Mouse (Mus musculus) CH12.LX (cell line): ENCODE data around the gene Vegfc. TPM values are rescaled to one million over a fixed set of nuclear protein-coding genes. Genes with fewer than 3 reads are reported as not detected.

Source experiments
- DNase-seq: peaks from one replicate; pipeline ENCODE4 v3.0.0-alpha.2; 2013; ENCODE audit errors: extremely low read depth
- H3K27ac ChIP-seq: 2 replicates; pipeline ENCODE4 v1.5.1; 2012; ENCODE audit warnings: low read depth, mild to moderate bottlenecking, control low read depth, moderate library complexity; ENCODE audit not compliant: insufficient read depth
- H3K27me3 ChIP-seq: replicated peaks from 2 replicates; pipeline ENCODE3; 2012; ENCODE audit warnings: inconsistent platforms
- H3K36me3 ChIP-seq, 2 experiments: replicated peaks in 1 of 2; 2 replicates each; pipeline versions ENCODE3 to v1.6.1; 2012; ENCODE audit warnings: inconsistent platforms in 1 of 2, low read length in 1 of 2, mild to moderate bottlenecking in 1 of 2, mixed read lengths in 1 of 2, moderate library complexity in 1 of 2; ENCODE audit not compliant: control insufficient read depth in 1 of 2, insufficient read depth in 1 of 2
- H3K4me1 ChIP-seq, 2 experiments: 2 replicates each; pipeline ENCODE4 v1.6.1; 2012; ENCODE audit warnings: inconsistent platforms in 1 of 2, moderate library complexity in 1 of 2; ENCODE audit not compliant: insufficient read depth in 2 of 2, control insufficient read depth in 1 of 2
- H3K4me2 ChIP-seq: 2 replicates; pipeline ENCODE4 v1.6.1; 2012; ENCODE audit warnings: low read depth, mild to moderate bottlenecking, control low read depth; ENCODE audit not compliant: poor library complexity, insufficient read depth, severe bottlenecking
- H3K4me3 ChIP-seq, 3 experiments: fragments of 150-350 bp in 1 of 3; sonication (generic) in 1 of 3; replicated peaks in 1 of 3; 2 replicates each; pipeline versions ENCODE3 to v1.5.1; 2011 to 2012; ENCODE audit warnings: low read depth in 2 of 3, low read length in 2 of 3, mild to moderate bottlenecking in 2 of 3, moderate library complexity in 2 of 3, control low read depth in 1 of 3, improper control_type of control experiment in 1 of 3, inconsistent platforms in 1 of 3, mixed read lengths in 1 of 3; ENCODE audit not compliant: poor library complexity in 1 of 3
- H3K79me2 ChIP-seq: replicated peaks from 2 replicates; pipeline ENCODE4 v1.6.1; 2012; ENCODE audit warnings: mild to moderate bottlenecking, moderate library complexity; ENCODE audit not compliant: control insufficient read depth, poor library complexity, insufficient read depth, severe bottlenecking; ENCODE audit errors: extremely low read depth
- H3K9ac ChIP-seq: 2 replicates; pipeline ENCODE4 v1.6.1; 2012; ENCODE audit warnings: low read depth, mild to moderate bottlenecking, control low read depth, moderate library complexity; ENCODE audit not compliant: insufficient read depth
- H3K9me3 ChIP-seq: replicated peaks from 2 replicates; pipeline ENCODE3; 2012; ENCODE audit warnings: low read length, inconsistent platforms, mixed read lengths
- CHD2 ChIP-seq: IDR thresholded peaks from 2 replicates; pipeline ENCODE4 v1.6.1; 2011; ENCODE audit warnings: low read length, improper control_type of control experiment
- CTCF ChIP-seq, 2 experiments: IDR thresholded peaks in 1 of 2; conservative IDR thresholded peaks in 1 of 2; 2 replicates each; pipeline ENCODE4 v1.5.1; 2011 to 2012; ENCODE audit warnings: low read depth in 2 of 2, low read length in 2 of 2, improper control_type of control experiment in 1 of 2, inconsistent platforms in 1 of 2, mild to moderate bottlenecking in 1 of 2, moderate library complexity in 1 of 2
- E2F4 ChIP-seq: IDR thresholded peaks from 2 replicates; pipeline ENCODE4 v1.6.1; 2011; ENCODE audit warnings: low read depth, low read length, improper control_type of control experiment; ENCODE audit not compliant: insufficient replicate concordance
- ELF1 ChIP-seq: IDR thresholded peaks from 2 replicates; pipeline ENCODE4 v1.6.1; 2014; ENCODE audit warnings: low read depth, mild to moderate bottlenecking, inconsistent platforms, low read length, improper control_type of control experiment
- EP300 ChIP-seq: IDR thresholded peaks from 2 replicates; pipeline ENCODE4 v1.6.1; 2011; ENCODE audit warnings: low read length, improper control_type of control experiment
- ETS1 ChIP-seq: conservative IDR thresholded peaks from 2 replicates; pipeline ENCODE4 v1.6.1; 2012; ENCODE audit warnings: low read depth, mild to moderate bottlenecking, inconsistent platforms, low read length, improper control_type of control experiment, moderate library complexity
- GABPA ChIP-seq: IDR thresholded peaks from 2 replicates; pipeline ENCODE4 v1.6.1; 2012; ENCODE audit warnings: low read depth, low read length, improper control_type of control experiment, inconsistent platforms; ENCODE audit not compliant: insufficient replicate concordance
- HCFC1 ChIP-seq: IDR thresholded peaks from 2 replicates; pipeline ENCODE4 v1.6.1; 2012; ENCODE audit warnings: low read depth, mild to moderate bottlenecking, inconsistent platforms, low read length, improper control_type of control experiment
- JUND ChIP-seq: conservative IDR thresholded peaks from 2 replicates; pipeline ENCODE4 v1.6.1; 2011; ENCODE audit warnings: low read depth, low read length, improper control_type of control experiment
- MAFK ChIP-seq: IDR thresholded peaks from 2 replicates; pipeline ENCODE4 v1.6.1; 2011; ENCODE audit warnings: low read length, improper control_type of control experiment; ENCODE audit not compliant: insufficient replicate concordance
- MAX ChIP-seq: IDR thresholded peaks from 2 replicates; pipeline ENCODE4 v1.6.1; 2011; ENCODE audit warnings: low read length, improper control_type of control experiment
- MAZ ChIP-seq: IDR thresholded peaks from 2 replicates; pipeline ENCODE4 v1.6.1; 2012; ENCODE audit warnings: low read depth, mild to moderate bottlenecking, inconsistent platforms, low read length, improper control_type of control experiment, moderate library complexity
- MEF2A ChIP-seq: IDR thresholded peaks from 2 replicates; pipeline ENCODE4 v1.6.1; 2014; ENCODE audit warnings: low read depth, mild to moderate bottlenecking, inconsistent platforms, low read length, improper control_type of control experiment, borderline replicate concordance
- MYC ChIP-seq: IDR thresholded peaks from 2 replicates; pipeline ENCODE4 v1.6.1; 2011; ENCODE audit warnings: low read depth, mild to moderate bottlenecking, improper control_type of control experiment, low read length
- NELFE ChIP-seq: IDR thresholded peaks from 2 replicates; pipeline ENCODE4 v1.6.1; 2011; ENCODE audit warnings: low read depth, low read length, improper control_type of control experiment
- PAX5 ChIP-seq: IDR thresholded peaks from 2 replicates; pipeline ENCODE4 v1.6.1; 2012; ENCODE audit warnings: low read length, inconsistent platforms, mixed read lengths
- POLR2A ChIP-seq: IDR thresholded peaks from 2 replicates; pipeline ENCODE4 v1.6.1; 2011; ENCODE audit warnings: low read depth, mild to moderate bottlenecking, improper control_type of control experiment, low read length
- POLR2AphosphoS2 ChIP-seq: IDR thresholded peaks from 2 replicates; pipeline ENCODE4 v1.6.1; 2011; ENCODE audit warnings: low read depth, low read length, improper control_type of control experiment
- RAD21 ChIP-seq: IDR thresholded peaks from 2 replicates; pipeline ENCODE4 v1.6.1; 2011; ENCODE audit warnings: low read depth, mild to moderate bottlenecking, low read length, improper control_type of control experiment, moderate library complexity
- SIN3A ChIP-seq: IDR thresholded peaks from 2 replicates; pipeline ENCODE4 v1.6.1; 2012; ENCODE audit warnings: low read length, improper control_type of control experiment, inconsistent platforms
- SMC3 ChIP-seq: IDR thresholded peaks from 2 replicates; pipeline ENCODE4 v1.6.1; 2011; ENCODE audit warnings: low read depth, low read length, improper control_type of control experiment
- TBP ChIP-seq: conservative IDR thresholded peaks from 2 replicates; pipeline ENCODE4 v1.6.1; 2011; ENCODE audit warnings: low read depth, low read length, improper control_type of control experiment
- TCF12 ChIP-seq: IDR thresholded peaks from 2 replicates; pipeline ENCODE4 v1.6.1; 2014; ENCODE audit warnings: low read depth, mild to moderate bottlenecking, inconsistent platforms, low read length, improper control_type of control experiment
- USF1 ChIP-seq: IDR thresholded peaks from 2 replicates; pipeline ENCODE4 v1.6.1; 2014; ENCODE audit warnings: low read depth, mild to moderate bottlenecking, inconsistent platforms, low read length, improper control_type of control experiment
- USF2 ChIP-seq: conservative IDR thresholded peaks from 2 replicates; pipeline ENCODE4 v1.6.1; 2011; ENCODE audit warnings: low read depth, low read length, improper control_type of control experiment
- ZMIZ1 ChIP-seq: IDR thresholded peaks from 2 replicates; pipeline ENCODE4 v1.6.1; 2012; ENCODE audit warnings: low read depth, mild to moderate bottlenecking, inconsistent platforms, low read length, improper control_type of control experiment
- dilution Hi-C: fragments of 300-500 bp; cut with MboI; formaldehyde crosslinking; loops from 2 replicates; pipeline ENCODE4 v1.14.3; 2020; ENCODE audit warnings: low sequenced_read_pairs; ENCODE audit not compliant: extremely low pct_unique_long_range_greater_than_20kb, extremely low pct_ligation_motif_present
- in situ Hi-C: fragments of 300-500 bp; cut with MboI; formaldehyde crosslinking; loops from 3 replicates; pipeline ENCODE4 v1.14.3; 2019; ENCODE audit warnings: low sequenced_read_pairs, low pct_ligation_motif_present, low pct_unique_long_range_greater_than_20kb, mixed read lengths
- polyA plus RNA-seq: library from polyadenylated mRNA; unstranded; fragments of >175 nt; gene quantifications from 2 replicates; pipeline ENCODE4 v1.2.1, GENCODE M21; 2012; ENCODE audit warnings: low read depth; ENCODE audit not compliant: insufficient read length
- total RNA-seq, 2 experiments: library from RNA; depleted of rRNA; stranded (reverse); fragments of 300-350 nt in 1 of 2; fragments of >200 nt in 1 of 2; gene quantifications; 2 replicates each; pipeline ENCODE4 v1.2.3; 2012 to 2014

Gene Vegfc
- total RNA-seq (2012; rRNA removed) (not detected in 2 replicates), total RNA-seq (2014; rRNA removed) (not detected in 2 replicates), polyA plus RNA-seq (not detected in 2 replicates)

DNA sequence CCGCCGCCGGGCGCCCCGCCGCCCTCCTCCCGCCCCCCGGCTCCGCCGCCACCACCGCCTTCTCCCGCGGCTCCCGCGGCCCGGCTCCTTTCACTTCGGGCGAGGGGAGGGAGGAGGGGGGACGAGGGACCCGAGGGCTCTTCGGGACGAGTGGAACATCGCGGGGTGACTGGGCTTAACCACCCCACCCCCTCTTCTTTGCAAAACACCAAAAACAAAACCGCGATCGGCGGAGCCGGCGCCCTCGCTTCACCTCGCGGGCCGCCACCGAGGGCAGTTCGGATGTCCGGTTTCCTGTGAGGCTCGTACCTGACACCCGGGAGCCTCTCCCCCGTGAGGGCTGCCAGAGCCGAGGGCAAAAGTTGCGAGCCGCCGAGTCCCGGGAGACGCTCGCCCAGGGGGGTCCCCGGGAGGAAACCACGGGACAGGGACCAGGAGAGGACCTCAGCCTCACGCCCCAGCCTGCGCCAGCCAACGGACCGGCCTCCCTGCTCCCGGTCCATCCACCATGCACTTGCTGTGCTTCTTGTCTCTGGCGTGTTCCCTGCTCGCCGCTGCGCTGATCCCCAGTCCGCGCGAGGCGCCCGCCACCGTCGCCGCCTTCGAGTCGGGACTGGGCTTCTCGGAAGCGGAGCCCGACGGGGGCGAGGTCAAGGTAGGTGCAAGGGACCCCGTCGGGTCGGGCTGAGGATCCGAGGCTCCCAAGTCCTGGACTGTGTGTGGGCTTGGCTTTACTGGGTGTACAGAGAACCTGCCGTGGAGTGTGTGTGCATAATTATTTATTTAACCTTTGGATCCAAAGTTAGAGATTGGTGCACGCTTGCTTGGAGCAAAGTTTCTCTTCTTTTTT lies at the start of gene Vegfc:
Vegfc (plus strand) TSS at position 336 of the 850 bp plus-strand sequence.
- TF ChIP-seq JUND (no peak), SIN3A (no peak), USF1 (no peak), MAFK (no peak), MAX (no peak), POLR2A (no peak), HCFC1 (no peak), USF2 (no peak), ZMIZ1 (no peak), PAX5 (no peak), ETS1 (no peak)
- Histone ChIP-seq H3K27me3 (no peaks in the 10 kb centered on the region), H3K27ac (no peak within 1 kb of the TSS), H3K4me2 (no peak within 1 kb of the TSS), H3K79me2 (no peaks in the 10 kb centered on the region), H3K9me3 (peaks cover 9% of the 10 kb centered on the region), H3K36me3 (no peaks in the 10 kb centered on the region), H3K4me1 (no peaks in the 10 kb centered on the region), H3K4me3 (no peak within 1 kb of the TSS), H3K9ac (no peak within 1 kb of the TSS)
- DNase-seq = no peak
- dilution Hi-C loops = no loop called here
- in situ Hi-C loops = no loop called here

DNA sequence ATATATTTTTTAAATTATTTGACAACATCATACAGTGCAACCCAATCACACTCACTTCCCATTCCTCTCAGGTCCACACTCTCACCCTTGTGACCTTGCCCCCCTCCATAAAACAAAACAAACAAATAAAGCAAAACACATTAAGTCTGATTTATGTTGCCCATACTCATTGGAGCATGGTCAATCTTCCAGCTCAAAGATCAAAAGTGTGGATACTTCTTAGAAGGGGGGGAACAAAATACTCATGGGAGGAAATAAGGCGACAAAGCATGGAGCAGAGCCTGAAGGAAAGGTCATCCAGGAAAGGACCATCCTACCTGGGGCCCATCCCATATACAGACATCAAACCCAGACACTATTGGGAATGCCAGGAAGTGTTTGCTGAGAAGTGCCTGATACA lies 42.8 kb upstream of the Vegfc start:
- Histone ChIP-seq H3K9me3 (no peaks in the 10 kb centered on the region), H3K27me3 (no peaks in the 10 kb centered on the region), H3K4me3 (no peak overlapping the region), H3K9ac (no peak overlapping the region), H3K79me2 (no peaks in the 10 kb centered on the region), H3K4me1 (no peaks in the 10 kb centered on the region), H3K36me3 (no peaks in the 10 kb centered on the region), H3K4me2 (no peak overlapping the region), H3K27ac (no peak overlapping the region)
- TF ChIP-seq E2F4 (no peak), MYC (no peak), CTCF (conservative IDR thresholded peaks at IDR 0.05 in 1 of 2, IDR thresholded peaks at IDR 0.05 in 1 of 2; ENCODE audit: low read depth in 2 of 2, low read length in 2 of 2) (no peak), ELF1 (no peak), TCF12 (no peak), RAD21 (no peak), MEF2A (no peak), GABPA (no peak), POLR2AphosphoS2 (no peak), POLR2A (no peak), TBP (no peak), NELFE (no peak), SMC3 (no peak), MAZ (no peak), USF1 (no peak), CHD2 (no peak), ZMIZ1 (no peak), EP300 (no peak), PAX5 (no peak)
- dilution Hi-C loops (no loop called here), in situ Hi-C loops (no loop called here)
- no peak for DNase-seq
